Mouse (Mus musculus): ENCODE data around the gene Rhof. TPM values are rescaled to one million over a fixed set of nuclear protein-coding genes. Genes with fewer than 3 reads are reported as not detected.

Rhof gene
- polyA plus RNA-seq, 1 experiment from 2014 or later: 4.2 TPM

DNA sequence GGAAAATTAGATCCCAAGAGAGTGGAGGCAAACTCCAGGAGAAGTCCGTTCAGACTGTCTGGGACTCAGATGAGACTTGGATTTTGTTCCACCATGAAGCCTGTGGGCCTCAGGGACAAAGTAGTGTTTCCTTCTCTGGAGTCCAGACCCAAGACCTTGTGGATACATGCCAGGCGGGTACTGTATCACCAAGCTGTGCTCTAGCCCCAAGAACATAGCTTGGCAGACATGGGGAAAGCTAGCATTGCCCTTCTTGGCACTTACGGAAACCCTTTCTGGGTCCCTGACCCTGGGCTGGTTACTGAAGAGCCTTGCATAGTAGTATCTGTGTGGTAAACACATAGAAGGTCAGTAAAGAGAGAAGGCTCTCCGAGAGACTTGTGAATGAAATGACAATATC, 27.0 kb upstream of the Rhof start:
- H3K9me3 ChIP-seq: no peaks in the 10 kb centered on the region
- H3K27ac ChIP-seq (replicated peaks): no peak overlapping the region
- no peaks in the 10 kb centered on the region for H3K27me3 ChIP-seq
- H3K36me3 ChIP-seq: peaks cover 88% of the 10 kb centered on the region
- no peak overlapping the region for H3K4me2 ChIP-seq
- H3K9ac ChIP-seq: no peak overlapping the region
- no peak overlapping the region for H3K4me3 ChIP-seq
- 96% methylated on average over 4 of the region's 4 CpGs for WGBS
- no peak for ATAC-seq (ENCODE audit: low read depth)
- H3K4me1 ChIP-seq (replicated peaks): no peaks in the 10 kb centered on the region

DNA sequence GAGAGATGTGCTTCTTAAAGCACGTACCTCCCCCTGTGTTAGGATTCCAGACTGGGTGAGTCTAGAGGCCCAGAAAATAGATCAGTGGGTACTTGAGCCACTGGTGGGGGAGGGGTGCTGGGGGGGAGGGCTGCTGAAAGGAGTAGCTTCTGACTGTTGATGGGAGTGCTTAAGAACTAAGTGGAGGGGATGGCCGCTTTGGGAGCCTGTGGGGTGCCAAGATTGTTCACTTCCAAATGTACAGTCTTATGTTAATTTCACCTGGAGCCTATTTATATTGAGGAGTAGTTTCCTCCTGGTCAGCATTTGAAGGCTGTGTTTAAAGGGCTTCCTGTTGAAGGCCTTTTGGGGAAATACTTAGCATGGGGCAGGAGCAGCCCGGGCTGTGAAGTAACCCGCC, 25.5 kb upstream of the Rhof start:
- Histone ChIP-seq H3K4me3 (no peak overlapping the region), H3K9me3 (no peaks in the 10 kb centered on the region), H3K4me2 (no peak overlapping the region), H3K27me3 (no peaks in the 10 kb centered on the region), H3K4me1 (replicated peaks) (no peaks in the 10 kb centered on the region), H3K9ac (no peak overlapping the region), H3K27ac (replicated peaks) (no peak overlapping the region), H3K36me3 (peaks cover 88% of the 10 kb centered on the region)
- 86% methylated on average over 4 of the region's 4 CpGs for WGBS
- ATAC-seq (ENCODE audit: low read depth): no peak

DNA sequence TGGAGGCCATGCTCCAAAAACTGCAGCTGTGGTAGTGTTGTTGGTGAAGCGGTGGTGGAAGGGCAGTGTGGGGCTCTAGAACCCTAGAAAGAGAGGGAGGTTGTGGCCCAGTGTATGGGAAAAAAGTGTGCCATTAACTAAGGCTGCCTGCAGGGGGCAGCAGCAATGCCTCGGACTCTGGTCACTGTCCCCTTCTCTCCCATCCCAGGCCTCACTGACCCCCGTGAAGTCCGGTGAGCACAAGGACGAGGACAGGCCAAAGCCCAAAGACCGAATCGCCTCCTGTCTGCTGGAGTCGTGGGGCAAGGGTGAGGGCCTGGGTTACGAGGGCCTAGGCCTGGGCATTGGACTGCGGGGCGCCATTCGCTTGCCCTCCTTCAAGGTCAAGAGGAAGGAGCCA, 24.3 kb upstream of the Rhof start:
- 87% methylated on average over 12 of the region's 12 CpGs for WGBS
- Histone ChIP-seq H3K4me2 (no peak overlapping the region), H3K4me3 (no peak overlapping the region), H3K9ac (no peak overlapping the region), H3K4me1 (replicated peaks) (no peaks in the 10 kb centered on the region), H3K27me3 (no peaks in the 10 kb centered on the region), H3K27ac (replicated peaks) (no peak overlapping the region), H3K9me3 (no peaks in the 10 kb centered on the region), H3K36me3 (peaks cover 88% of the 10 kb centered on the region)
- no peak for ATAC-seq (ENCODE audit: low read depth)

DNA sequence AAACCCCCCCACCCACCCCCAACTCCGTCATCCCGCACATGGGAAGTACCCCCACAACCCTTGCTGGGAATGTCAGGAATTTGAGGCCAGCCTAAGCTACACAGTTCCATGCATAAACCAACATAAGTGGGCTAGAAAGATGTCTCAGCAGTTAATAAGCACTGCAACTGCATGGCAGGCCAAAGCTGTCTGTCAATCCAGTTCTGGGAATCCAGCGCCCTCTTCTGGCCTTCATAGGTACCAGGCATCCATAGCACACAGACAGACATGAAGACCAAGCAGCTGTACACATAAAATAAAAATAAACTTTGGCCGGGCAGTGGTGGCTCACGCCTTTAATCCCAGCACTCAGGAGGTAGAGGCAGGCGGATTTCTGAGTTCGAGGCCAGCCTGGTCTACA, 22.9 kb upstream of the Rhof start:
- ATAC-seq (ENCODE audit: low read depth): no peak
- Histone ChIP-seq H3K4me2 (no peak overlapping the region), H3K9me3 (no peaks in the 10 kb centered on the region), H3K27me3 (no peaks in the 10 kb centered on the region), H3K27ac (replicated peaks) (no peak overlapping the region), H3K4me3 (no peak overlapping the region), H3K4me1 (replicated peaks) (peaks cover 13% of the 10 kb centered on the region), H3K9ac (no peak overlapping the region), H3K36me3 (peaks cover 88% of the 10 kb centered on the region)
- WGBS: 60% methylated on average over 7 of the region's 7 CpGs

DNA sequence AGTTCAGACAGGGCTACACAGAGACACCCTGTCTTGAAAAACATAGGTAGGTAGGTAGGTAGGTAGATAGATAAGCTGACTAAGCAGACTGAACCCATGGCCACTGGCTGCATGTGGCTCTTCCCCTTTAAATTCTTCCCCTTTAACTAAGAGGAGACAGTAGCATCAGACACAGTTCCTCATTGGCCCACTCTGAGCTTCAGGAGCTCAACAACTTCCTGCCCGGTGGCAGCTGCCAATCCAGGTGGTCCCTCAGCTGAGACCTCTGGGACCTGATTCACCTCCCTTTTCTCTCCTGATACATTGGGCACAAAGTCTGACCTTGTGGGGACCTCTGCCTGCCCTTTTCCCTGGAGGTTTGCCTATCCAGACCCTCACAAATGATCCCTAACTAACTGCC, 20.4 kb upstream of the Rhof start:
- no peak overlapping the region for H3K9ac ChIP-seq
- H3K9me3 ChIP-seq: no peaks in the 10 kb centered on the region
- no peak overlapping the region for H3K4me3 ChIP-seq
- peaks cover 78% of the 10 kb centered on the region for H3K36me3 ChIP-seq
- H3K4me1 ChIP-seq (replicated peaks): peaks cover 38% of the 10 kb centered on the region
- ATAC-seq (ENCODE audit: low read depth): no peak
- no peak overlapping the region for H3K4me2 ChIP-seq
- H3K27me3 ChIP-seq: no peaks in the 10 kb centered on the region
- no peak overlapping the region for H3K27ac ChIP-seq (replicated peaks)
- WGBS: 88% methylated on average over 1 of the region's 1 CpGs

DNA sequence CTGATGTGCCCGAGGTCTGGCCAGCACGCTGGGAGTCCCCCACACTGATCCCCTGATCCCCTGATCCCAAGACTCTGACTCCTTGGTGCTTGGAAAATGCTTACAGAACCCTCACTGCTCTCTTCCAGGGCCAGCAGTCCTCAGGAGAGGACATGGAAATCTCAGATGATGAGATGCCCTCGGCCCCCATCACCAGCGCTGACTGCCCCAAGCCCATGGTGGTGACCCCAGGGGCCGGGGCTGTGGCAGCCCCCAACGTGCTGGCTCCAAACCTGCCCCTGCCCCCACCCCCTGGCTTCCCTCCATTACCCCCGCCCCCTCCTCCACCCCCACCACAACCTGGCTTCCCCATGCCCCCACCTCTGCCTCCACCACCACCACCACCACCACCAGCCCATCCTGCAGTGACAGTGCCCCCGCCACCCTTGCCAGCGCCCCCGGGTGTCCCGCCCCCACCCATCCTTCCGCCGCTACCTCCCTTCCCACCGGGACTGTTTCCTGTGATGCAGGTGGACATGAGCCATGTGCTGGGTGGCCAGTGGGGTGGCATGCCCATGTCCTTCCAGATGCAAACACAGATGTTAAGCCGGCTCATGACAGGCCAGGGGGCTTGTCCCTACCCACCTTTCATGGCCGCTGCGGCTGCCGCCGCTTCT, 19.3 kb upstream of the Rhof start:
- Histone ChIP-seq H3K27ac (replicated peaks) (no peak overlapping the region), H3K36me3 (peaks cover 78% of the 10 kb centered on the region), H3K4me1 (replicated peaks) (peaks cover 49% of the 10 kb centered on the region), H3K27me3 (no peaks in the 10 kb centered on the region), H3K9ac (no peak overlapping the region), H3K9me3 (no peaks in the 10 kb centered on the region), H3K4me3 (no peak overlapping the region), H3K4me2 (peak overlapping the region; percentile 76; the same call in 1 of the 2 replicates)
- WGBS: 94% methylated on average over 19 of the region's 19 CpGs
- ATAC-seq (ENCODE audit: low read depth): no peak

DNA sequence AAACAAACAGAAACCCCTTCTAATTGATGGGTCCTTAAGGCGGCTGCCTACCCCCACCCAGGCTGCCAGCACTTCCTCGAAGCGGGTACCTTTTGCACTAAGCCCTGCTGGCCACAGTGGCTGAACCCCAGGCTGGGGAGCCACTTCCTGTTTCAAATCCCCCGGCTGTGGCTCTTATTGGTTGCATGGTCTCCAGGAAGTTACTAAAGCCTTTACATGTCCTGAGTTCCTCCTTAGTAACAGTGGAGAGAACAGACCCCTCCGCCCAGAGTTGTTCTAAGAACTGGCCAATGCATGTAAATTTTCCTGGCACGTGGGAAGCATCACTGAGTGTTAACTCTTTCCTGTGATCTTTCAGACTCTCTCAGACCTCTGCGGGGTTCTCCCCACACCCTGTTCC, 18.6 kb upstream of the Rhof start:
- H3K36me3 ChIP-seq: peaks cover 79% of the 10 kb centered on the region
- peak overlapping the region; percentile 29; the same call in 1 of the 2 replicates for H3K27ac ChIP-seq (replicated peaks)
- no peaks in the 10 kb centered on the region for H3K9me3 ChIP-seq
- H3K9ac ChIP-seq: peak overlapping the region; percentile 65
- no peak for ATAC-seq (ENCODE audit: low read depth)
- H3K4me2 ChIP-seq: peak overlapping the region; percentile 76
- 41% methylated on average over 7 of the region's 7 CpGs for WGBS
- no peaks in the 10 kb centered on the region for H3K27me3 ChIP-seq
- H3K4me1 ChIP-seq (replicated peaks): peaks cover 57% of the 10 kb centered on the region
- H3K4me3 ChIP-seq: peak overlapping the region; percentile 45

DNA sequence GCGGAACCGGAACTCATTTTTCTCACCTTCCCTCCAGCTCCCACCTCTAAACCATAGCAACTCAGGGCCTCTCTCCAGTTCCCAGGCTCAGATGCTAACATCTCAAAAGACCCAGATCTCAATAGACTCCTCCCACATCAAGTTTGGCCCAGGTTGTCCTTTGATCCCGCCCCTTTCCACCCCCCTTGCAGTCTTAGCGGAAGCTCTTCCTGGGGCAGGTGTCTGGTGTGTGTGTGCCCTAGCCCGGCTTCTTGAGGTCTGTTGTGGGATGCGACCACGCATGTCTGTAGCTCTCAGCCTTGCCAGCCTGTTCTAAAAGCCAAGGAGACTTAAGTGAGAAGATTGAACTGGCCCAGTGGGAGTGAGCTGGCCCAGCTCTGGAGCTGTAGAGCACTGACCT, 18.1 kb upstream of the Rhof start:
- peak overlapping the region; percentile 76 for H3K4me2 ChIP-seq
- H3K4me3 ChIP-seq: peak overlapping the region; percentile 45
- peak overlapping the region; percentile 29; the same call in 1 of the 2 replicates for H3K27ac ChIP-seq (replicated peaks)
- H3K9me3 ChIP-seq: no peaks in the 10 kb centered on the region
- no peak for ATAC-seq (ENCODE audit: low read depth)
- H3K4me1 ChIP-seq (replicated peaks): peaks cover 61% of the 10 kb centered on the region
- H3K27me3 ChIP-seq: no peaks in the 10 kb centered on the region
- 53% methylated on average over 7 of the region's 7 CpGs for WGBS
- H3K9ac ChIP-seq: peak overlapping the region; percentile 65
- H3K36me3 ChIP-seq: peaks cover 83% of the 10 kb centered on the region

DNA sequence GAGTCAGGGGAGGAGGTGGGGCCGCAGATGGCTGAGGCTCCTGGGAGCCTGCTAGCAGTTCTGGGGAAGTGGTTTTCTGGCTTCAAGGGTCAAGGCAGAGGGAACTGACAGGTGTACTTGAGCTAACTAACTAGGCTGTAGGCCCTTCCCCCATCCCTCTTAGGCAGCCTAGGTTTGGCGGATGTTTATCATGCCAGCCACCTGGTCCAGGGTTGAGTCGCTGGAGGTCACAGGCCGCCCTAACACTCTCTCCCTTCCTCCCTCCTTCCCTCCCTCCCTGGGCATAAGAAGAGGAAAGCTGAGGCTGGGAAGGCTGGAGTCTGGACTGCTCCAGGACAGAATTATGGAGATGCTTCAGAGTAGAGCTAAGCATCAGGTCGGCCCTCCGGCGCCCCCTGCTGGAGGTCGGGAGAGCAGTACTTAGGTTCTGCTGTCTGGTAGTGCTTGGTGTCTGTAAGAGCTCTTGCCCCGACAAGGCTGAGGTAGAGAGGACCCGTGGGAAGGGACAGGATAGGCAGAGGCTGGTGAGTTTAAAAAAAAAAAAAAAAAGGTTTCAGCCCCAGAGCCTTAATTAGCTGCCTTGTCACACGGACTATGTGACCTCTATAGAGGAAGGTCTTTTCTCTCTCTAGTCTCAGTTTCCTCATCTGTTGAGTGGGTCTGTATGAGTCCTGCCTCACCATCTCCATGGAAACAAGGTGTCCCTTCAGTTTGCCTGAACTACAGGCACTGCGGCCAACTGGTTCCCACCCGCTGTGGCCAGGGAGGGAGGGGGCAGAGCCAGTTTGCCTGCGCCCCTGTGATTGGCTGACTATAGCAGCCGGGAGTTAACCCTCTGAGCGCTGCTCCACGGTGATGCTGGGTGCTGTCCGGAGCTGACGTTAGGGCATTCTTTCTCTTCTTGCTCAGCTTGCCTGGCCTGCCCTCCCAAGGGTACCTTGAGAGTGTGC, 17.2 kb upstream of the Rhof start:
- Histone ChIP-seq H3K4me3 (peak overlapping the region; percentile 45), H3K27ac (replicated peaks) (0 out of 2 replicates have a peak overlapping the region, but pooled peaks have one; percentile 18), H3K4me2 (peak overlapping the region; percentile 76), H3K9ac (peak overlapping the region; percentile 65), H3K4me1 (replicated peaks) (peaks cover 70% of the 10 kb centered on the region), H3K27me3 (no peaks in the 10 kb centered on the region), H3K36me3 (peaks cover 83% of the 10 kb centered on the region), H3K9me3 (no peaks in the 10 kb centered on the region)
- 12% methylated on average over 19 of the region's 19 CpGs for whole genome bisulfite sequencing
- ATAC-seq (ENCODE audit: low read depth): peak; percentile 80

DNA sequence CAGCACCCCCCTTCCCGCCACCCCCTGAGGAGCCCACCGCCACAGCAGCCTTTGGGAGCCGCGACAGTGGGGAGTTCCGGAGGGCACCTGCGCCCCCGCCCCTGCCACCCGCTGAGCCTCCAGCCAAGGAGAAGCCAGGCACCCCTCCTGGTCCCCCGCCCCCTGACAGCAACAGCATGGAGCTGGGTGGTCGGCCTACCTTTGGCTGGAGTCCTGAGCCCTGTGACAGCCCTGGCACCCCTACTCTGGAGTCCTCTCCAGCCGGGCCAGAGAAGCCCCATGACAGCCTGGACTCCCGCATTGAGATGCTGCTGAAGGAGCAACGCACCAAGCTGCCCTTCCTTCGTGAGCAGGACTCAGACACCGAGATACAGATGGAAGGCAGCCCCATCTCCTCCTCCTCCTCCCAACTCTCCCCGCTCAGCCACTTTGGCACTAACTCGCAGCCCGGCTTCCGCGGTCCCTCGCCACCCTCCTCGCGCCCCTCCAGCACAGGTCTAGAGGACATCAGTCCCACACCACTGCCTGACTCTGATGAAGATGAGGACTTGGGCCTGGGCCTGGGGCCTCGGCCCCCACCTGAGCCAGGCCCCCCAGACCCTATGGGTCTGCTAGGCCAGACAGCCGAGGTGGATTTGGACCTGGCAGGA, 15.7 kb upstream of the Rhof start:
- no peak for ATAC-seq (ENCODE audit: low read depth)
- Histone ChIP-seq H3K27ac (replicated peaks) (no peak overlapping the region), H3K4me2 (peak overlapping the region; percentile 76; the same call in 1 of the 2 replicates), H3K9me3 (no peaks in the 10 kb centered on the region), H3K4me1 (replicated peaks) (peaks cover 85% of the 10 kb centered on the region), H3K9ac (peak overlapping the region; percentile 65; the same call in 1 of the 2 replicates), H3K4me3 (0 out of 2 replicates have a peak overlapping the region, but pooled peaks have one; percentile 45), H3K27me3 (no peaks in the 10 kb centered on the region), H3K36me3 (peaks cover 68% of the 10 kb centered on the region)
- WGBS: 83% methylated on average over 25 of the region's 25 CpGs

DNA sequence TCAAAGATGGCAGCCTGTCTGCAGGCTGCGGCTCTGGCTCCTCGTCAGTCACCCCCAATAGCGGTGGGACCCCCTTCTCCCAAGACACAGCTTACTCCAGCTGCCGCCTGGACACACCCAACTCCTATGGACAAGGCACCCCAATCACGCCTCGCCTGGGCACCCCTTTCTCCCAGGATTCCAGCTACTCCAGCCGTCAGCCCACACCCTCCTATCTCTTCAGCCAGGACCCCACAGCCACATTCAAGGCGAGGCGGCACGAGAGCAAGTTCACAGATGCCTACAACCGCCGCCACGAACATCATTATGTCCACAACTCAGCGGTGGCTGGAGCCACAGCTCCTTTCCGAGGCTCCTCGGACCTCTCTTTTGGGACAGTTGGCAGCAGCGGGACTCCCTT, 15.1 kb upstream of the Rhof start:
- no peak overlapping the region for H3K4me3 ChIP-seq
- no peak overlapping the region for H3K27ac ChIP-seq (replicated peaks)
- ATAC-seq (ENCODE audit: low read depth): no peak
- peaks cover 62% of the 10 kb centered on the region for H3K36me3 ChIP-seq
- WGBS: 85% methylated on average over 17 of the region's 17 CpGs
- no peaks in the 10 kb centered on the region for H3K27me3 ChIP-seq
- no peak overlapping the region for H3K9ac ChIP-seq
- H3K4me1 ChIP-seq (replicated peaks): peaks cover 88% of the 10 kb centered on the region
- 0 out of 2 replicates have a peak overlapping the region, but pooled peaks have one; percentile 1 for H3K4me2 ChIP-seq
- no peaks in the 10 kb centered on the region for H3K9me3 ChIP-seq

DNA sequence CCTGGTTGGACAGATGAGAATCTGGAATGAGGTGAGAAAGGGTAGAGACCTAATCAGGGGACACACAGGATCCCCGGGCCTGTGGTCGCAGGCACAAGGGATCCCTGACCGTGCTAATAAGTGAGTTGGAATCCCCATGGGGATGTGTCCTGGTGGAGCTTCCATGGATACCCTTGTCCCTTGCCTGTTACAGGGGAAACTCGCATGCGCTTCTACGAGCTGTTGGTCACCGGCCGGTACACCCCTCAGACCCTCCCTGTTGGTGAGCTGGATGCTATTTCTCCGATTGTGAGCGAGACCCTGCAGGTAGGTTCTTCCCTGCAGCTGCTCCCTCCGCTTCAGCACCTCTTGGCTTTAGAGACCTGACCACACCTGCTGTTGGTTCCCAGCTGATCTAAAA, 13.9 kb upstream of the Rhof start:
- H3K27ac ChIP-seq (replicated peaks): no peak overlapping the region
- peaks cover 84% of the 10 kb centered on the region for H3K4me1 ChIP-seq (replicated peaks)
- H3K9ac ChIP-seq: 0 out of 2 replicates have a peak overlapping the region, but pooled peaks have one; percentile 47
- peaks cover 50% of the 10 kb centered on the region for H3K36me3 ChIP-seq
- H3K4me3 ChIP-seq: no peak overlapping the region
- no peaks in the 10 kb centered on the region for H3K27me3 ChIP-seq
- ATAC-seq (ENCODE audit: low read depth): no peak
- H3K4me2 ChIP-seq: peak overlapping the region; percentile 100; the same call in 1 of the 2 replicates
- WGBS: 85% methylated on average over 11 of the region's 11 CpGs
- H3K9me3 ChIP-seq: no peaks in the 10 kb centered on the region

All from neural tube, embryonic 13.5 days (tissue).